Mouse (Mus musculus): Measurements from ENCODE around the gene Gucy2f.
"Not testable (repeated sequence)": the region's sequence is repeated elsewhere in the genome, so short reads cannot be mapped to it uniquely, and the experiment has no call there.

Gene Gucy2f

DNA sequence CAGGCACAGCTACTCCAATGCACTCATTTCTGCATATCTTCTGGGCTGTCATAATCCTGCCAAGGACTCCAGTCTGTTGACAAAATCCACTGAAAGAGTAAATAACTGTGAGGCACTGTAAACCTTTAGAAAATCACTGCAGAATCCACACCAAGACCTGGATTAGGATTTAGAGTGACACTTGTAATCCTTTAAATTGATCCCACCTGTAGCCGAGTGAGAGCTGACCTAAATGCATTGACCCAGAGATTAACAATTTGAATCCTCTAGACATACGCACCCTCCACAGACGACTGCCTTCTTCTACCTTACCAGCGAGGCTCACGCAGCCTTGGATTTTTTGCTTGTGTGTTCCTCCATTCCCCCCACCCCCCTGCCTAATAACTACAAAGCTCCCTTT is at the start of gene Gucy2f:
Gene Gucy2f, minus strand, starts transcription at position 101 of the 400 bp plus-strand sequence.
- no peak for DNase-seq (ENCODE audit: low spot score)

- no peak for DNase-seq (ENCODE audit: low spot score)
Observed at GRCm38 (mm10) chrX:142245682-142246327, 49.1 kb upstream of the Gucy2f start.

DNA sequence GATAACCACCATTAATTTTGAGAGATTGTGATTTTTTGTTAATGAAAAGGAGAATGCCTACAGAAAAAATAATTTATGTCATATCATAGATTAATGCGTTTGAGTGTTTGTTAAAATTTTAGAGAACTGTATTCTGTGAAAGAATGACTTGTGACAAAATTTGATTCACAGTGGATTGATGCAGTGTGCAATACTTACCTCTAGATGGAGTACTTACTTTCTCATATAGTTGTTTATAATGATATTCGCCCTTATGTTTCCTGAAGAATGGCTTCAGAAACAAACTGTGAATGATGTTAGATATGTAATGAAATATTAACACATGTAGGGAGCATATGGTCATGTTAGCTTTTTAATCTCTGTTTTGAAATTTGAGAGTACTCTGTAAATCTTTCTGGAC is 40.4 kb upstream of the Gucy2f start:
- DNase-seq (ENCODE audit: low spot score): no peak

DNA sequence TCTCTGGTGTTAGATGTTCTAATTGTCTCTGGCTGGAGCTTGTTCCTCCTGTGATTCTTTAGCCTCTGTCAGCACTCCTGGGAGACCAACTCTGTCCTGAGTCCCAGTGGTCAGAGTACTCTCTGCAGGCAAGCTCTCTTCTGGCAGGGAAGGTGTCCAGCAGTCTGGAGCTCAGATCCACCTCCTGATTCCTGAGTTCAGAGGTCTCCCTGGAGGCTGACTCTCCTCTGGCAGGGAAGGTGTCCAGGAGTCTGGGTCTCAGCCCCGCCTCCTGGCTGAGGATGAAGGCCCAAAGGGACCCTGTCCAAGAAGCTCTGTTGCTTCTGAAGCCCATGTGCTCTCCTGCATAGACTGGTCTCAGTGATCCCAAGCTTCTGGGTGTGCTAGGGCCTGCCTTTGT is 39.4 kb upstream of the Gucy2f start:
- not testable (repeated sequence) for DNase-seq (ENCODE audit: low spot score)

- DNase-seq (ENCODE audit: low spot score): no peak
Observed at GRCm38 (mm10) chrX:142228769-142229158, 32.0 kb upstream of the Gucy2f start.

DNA sequence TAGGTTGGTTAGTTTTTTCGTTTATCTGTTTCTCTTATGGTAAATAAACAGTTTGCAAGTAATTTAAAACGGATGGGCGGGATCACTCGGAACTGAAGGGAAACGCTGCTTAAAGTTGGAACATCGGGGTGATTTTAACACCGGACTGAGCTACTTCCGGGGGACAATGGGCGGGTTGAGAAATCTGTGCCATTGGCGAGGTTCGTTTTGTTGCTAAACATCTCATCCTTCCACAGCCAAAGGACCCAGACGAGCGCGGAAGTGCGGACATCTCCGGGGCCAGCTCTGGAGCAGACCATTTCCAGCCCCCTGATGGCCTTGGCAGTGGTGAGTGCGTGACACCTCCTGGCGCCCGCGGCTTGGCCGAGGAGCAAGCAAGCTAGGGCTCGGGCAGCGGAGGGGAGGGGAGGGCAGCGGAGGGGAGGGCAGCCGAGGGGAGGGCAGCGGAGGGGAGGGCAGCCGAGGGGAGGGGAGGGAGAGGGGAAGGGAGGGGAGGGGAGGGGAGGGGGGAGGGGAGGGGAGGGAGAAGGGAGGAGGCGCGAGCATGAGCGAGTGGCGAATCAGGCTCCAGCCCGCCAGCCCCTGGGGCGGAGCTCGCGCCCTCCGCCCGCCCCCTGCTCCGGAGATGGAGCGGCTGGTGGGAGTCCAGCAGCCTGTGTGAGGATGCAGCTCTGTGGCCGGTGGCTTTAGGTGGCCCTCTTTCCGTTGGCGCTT is 31.5 kb upstream of the Gucy2f start:
- peak; percentile 59 for DNase-seq (ENCODE audit: low spot score)

DNA sequence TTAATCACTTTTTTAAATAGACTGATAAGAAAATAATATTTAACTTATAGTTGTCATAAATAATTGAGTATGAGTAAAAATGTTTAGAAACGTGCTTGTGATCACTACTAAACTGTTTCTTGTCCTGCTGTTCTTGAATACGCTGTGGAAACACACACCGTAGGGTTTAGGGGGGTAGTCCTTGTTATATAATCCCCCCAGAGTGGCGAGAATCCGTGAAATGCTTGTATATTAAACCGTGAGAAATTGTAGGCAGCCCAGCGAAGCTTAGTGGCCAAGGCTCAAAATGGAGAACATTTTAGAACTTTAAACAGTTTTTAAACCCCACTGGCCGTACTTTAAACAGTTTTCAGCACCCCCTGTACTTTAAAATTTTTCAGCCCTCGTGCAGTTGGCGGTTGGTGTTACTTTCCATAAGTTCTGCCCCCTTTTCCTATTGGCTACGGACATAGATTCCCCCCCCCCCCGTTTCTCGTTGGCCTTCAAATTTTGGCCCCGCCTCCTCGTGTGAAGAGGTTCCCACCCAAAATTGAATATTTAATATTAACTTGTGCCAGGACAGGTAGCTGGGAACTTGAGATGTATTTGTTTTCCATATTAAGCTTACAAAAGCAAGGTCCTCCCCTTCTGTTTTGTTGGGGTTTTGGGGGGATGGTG is 30.8 kb upstream of the Gucy2f start:
- peak; percentile 40 for DNase-seq (ENCODE audit: low spot score)

GRCm38 (mm10) chrX:142226542-142226941 is 29.8 kb upstream of the Gucy2f start, which contains the start of gene Nxt2:
Gene Nxt2, plus strand, starts transcription at chrX:142226770.
- DNase-seq (ENCODE audit: low spot score): no peak

- peak; percentile 20 for DNase-seq (ENCODE audit: low spot score)
Observed at GRCm38 (mm10) chrX:142200295-142200694, 3.6 kb upstream of the Gucy2f start.

GRCm38 (mm10) chrX:142195551-142195950 is 1.2 kb downstream of the Gucy2f start:
- DNase-seq (ENCODE audit: low spot score): no peak

- DNase-seq (ENCODE audit: low spot score): no peak
Observed at GRCm38 (mm10) chrX:142194420-142194819, 2.3 kb downstream of the Gucy2f start.

- DNase-seq (ENCODE audit: low spot score): no peak
Observed at GRCm38 (mm10) chrX:142190355-142190754, 6.4 kb downstream of the Gucy2f start.

DNA sequence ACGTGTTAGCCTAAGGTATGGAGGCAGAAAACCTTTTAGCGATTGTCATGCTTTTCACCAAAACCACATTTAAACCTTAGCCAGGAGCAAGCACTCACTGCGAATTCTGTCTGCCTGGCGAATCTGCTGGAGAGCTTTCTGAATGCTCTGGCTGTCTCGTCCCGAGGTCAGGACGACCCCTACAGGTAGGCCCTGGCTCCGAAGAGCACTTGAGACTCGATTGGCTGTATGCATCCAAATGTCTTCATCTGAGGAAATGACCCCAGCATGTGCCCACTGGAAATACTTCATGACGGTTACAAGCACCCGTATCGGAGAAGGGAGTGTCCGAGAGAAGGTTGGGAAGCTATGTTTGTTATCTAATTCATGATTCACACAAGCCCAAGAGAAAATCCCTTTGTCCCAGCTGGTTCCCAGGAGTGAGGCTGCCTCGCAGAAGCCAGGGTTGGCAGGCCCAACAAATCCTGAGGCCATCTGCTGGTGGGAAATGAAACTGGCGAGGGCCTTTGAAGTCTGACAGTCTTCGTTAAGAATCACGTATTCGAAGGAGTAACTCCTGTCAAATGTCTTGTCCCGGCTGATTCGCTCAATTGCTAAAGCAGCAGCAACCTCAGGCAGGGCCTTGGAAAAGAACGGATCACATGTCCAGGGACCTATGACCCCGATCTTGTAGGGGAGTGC is 7.6 kb downstream of the Gucy2f start:
- DNase-seq (ENCODE audit: low spot score): no peak

DNA sequence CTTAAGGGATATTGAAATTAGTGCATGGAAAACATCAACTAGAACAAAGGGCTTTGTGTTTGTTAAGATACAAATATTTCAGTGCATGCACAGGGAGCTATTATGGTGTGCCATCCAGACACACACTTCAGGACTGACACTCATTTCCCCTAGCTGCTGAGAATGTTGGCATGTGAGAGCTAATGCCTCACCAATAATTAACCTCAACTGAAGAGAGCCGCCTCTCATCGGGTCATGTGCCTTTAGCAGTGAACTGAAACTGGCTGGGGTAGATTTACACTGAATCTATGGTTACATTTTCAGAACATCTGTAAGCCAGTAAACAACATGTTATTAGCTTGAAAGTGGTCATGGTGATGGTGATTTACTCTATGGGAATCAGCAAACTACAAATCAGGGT is 14.7 kb downstream of the Gucy2f start:
- DNase-seq (ENCODE audit: low spot score): no peak

DNA sequence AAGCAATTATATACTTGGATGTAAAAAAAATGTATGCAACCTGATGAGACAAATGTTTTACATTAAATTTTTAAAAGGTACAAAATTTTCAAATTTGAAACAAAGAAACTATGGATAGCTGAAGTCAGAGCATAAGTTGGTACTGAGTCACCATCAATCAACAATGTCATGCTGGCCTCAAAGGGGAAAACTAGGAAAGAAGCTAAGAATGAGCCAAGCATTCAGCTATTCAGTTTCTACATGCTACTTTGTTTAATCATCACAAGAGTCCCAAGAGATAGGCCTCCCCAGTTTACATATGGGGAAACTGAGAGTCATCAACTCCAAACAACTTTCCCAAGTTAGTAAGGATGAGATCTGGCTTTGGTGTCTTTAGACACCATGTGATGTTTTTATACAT is 19.8 kb downstream of the Gucy2f start:
- DNase-seq (ENCODE audit: low spot score): no peak

- no peak for DNase-seq (ENCODE audit: low spot score)
Observed at GRCm38 (mm10) chrX:142115779-142116178, 81.0 kb downstream of the Gucy2f start.

GRCm38 (mm10) chrX:142111236-142111635 is 85.5 kb downstream of the Gucy2f start:
- no peak for DNase-seq (ENCODE audit: low spot score)

- no peak for DNase-seq (ENCODE audit: low spot score)
Observed at GRCm38 (mm10) chrX:142096904-142097303, 99.8 kb downstream of the Gucy2f start.

DNA sequence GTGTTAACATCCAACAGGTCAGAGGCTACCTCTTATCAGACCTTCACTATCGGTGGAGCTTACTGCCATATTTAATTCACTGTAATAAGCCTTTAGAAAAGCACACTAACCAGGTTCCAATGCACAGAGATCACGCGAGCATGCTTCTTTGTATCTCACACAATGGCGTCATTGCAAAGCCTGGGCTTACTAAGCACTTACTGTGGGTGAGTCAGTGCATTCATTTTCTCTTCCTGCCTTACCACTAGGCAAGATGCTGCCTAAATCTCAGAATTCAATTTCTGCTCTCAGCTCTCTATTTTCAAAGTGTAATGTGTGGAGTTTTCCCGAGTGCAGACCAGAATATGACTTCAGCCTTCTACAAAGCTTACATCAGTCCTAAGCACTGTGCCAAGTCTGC is 101.2 kb downstream of the Gucy2f start:
- no peak for DNase-seq (ENCODE audit: low spot score)

DNA sequence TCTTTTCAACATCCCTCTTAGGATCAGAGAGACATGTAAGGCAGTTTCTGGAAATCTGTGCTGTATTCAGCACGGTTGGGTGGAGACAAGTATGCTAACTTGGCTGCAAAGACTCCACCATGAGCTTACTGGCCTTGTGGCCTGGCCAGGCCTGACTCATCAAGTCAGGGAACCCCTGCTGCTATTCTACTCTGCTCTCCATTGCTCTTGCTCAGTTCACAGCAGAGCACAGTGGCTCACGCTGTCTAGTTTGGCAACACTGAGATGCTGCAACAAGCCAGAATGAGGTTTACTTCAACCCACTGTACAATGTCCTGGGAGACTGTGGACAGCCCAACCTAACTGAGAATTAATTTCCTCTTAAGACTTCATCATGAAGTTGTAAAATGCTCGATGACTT is 134.1 kb downstream of the Gucy2f start:
- DNase-seq (ENCODE audit: low spot score): no peak

Data from T-cell, adult 2 months (primary cell).